Mouse (Mus musculus): ENCODE data around the gene Snx25.

DNA sequence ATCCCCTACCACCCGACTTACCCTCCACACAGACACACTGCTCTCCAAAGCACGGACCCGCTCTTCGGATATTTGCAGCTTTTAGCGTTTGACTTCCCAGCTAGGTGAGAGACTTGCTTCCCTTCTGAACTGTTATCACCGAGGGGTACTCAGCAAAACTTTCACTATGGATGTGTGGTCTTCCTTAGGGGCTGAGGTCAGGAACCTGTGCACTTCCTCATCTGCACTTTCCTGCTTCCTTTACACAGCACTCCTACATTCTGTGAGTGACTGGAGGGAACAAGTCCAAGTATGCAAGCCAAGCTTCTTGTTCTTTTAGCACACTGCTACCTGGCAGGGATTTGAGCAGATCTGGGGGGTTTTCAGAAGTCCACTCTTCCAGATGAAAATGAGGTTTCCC is 73.1 kb downstream of the Snx25 start:
- TF ChIP-seq CTCF (IDR thresholded peaks at IDR 0.05; ENCODE audit: low read depth) = no peak
- no peak for TF ChIP-seq EP300 (optimal IDR thresholded peaks at IDR 0.05)
